Mouse (Mus musculus): ENCODE measurements at regions not wholly inside any gene's neighbourhood (a gene's known extent, or its start where the extent isn't known, plus 50 kb on each side); places are given as distances from the start of the nearest gene placed in this dataset.

- no peak for TF ChIP-seq POLR2A (IDR thresholded peaks at IDR 0.05; ENCODE audit: borderline replicate concordance, low read depth, low read length)
- no peak for TF ChIP-seq CTCF (IDR thresholded peaks at IDR 0.05; ENCODE audit: low read depth, low read length)
Observed at GRCm38 (mm10) chr17:59138791-59139190, 125.6 kb upstream of the Nudt12 start.
